Mouse (Mus musculus) right cerebral cortex, adult 2 months (tissue): ENCODE results near the gene Rag1.

Source experiments
- DNase-seq, 2 experiments: peaks; one replicate each; pipeline ENCODE4 v3.0.0; 2021 to 2022; ENCODE audit warnings: low spot score in 2 of 2

The Rag1 gene

DNA sequence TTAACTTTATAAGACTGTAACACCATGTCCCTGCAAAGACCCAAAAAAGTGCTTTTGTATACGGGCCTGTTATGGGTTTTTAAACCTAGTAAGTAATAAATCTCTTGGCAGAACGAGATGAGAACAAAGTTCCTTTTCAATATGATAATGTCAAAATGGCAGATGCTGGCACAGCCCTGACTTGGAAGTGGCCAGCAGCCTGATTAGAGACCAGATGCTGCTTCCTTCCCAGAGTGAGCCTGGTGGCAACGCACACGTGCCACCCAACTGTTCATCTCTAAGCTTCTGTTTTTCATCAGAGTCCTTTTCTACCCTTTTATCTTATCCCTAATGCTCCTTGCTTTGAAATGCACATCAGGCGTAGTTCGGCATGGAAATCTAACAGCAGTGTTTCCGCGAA, 57.9 kb downstream of the Rag1 start:
- no peak for DNase-seq
